Mouse (Mus musculus): ENCODE results near the gene Trnt1.

The Trnt1 gene

DNA sequence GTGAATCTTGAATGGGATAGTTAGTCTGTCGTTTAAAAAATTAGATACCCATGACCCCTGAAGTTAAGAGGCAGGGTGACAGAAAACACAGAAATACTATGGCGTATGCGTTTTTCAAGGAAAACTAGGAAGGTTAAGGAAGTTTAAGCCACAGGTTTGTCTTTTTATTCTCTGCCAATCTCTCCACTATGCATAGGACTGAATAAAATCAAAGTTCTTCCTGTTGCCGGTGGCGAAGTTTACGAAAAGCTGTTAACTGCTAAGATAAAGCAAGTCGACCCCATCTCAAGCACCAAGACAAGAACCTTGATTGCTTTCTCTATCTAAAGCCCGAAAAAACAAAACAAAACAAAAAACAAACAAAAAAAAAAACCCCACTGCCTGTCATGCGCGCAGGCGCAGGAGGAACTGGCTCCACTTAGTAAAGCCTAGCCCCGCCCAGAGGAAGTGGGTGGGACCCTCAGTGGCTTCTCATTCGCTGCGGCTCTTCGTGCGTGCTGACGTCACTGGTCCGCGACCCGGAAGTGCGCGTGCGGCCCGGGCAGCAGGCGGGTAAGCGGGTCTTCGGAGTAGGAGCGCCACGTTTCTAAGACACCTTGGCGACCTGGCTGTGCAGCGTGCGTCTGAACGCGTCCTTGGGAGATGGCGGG is at the start of gene Trnt1:
TSS of gene Trnt1 (plus strand) at position 481 of the 650 bp plus-strand sequence.
- Histone ChIP-seq H3K36me3 (ENCODE audit: insufficient read depth, low read length) (peaks cover 33% of the 10 kb centered on the region), H3K4me3 (replicated peaks; ENCODE audit: low read length) (peak within 1 kb of the TSS; percentile 88), H3K4me1 (replicated peaks; ENCODE audit: low read depth, low read length) (peaks cover 15% of the 10 kb centered on the region), H3K9me3 (ENCODE audit: low read length) (no peaks in the 10 kb centered on the region), H3K27me3 (ENCODE audit: insufficient read depth, low read length) (no peaks in the 10 kb centered on the region)
- TF ChIP-seq NANOG (IDR thresholded peaks at IDR 0.05; ENCODE audit: borderline replicate concordance, low read length) (no peak), POU5F1 (IDR thresholded peaks at IDR 0.05; ENCODE audit: borderline replicate concordance, low read length) (no peak), CTCF (conservative IDR thresholded peaks at IDR 0.05; ENCODE audit: low read length) (no peak)

DNA sequence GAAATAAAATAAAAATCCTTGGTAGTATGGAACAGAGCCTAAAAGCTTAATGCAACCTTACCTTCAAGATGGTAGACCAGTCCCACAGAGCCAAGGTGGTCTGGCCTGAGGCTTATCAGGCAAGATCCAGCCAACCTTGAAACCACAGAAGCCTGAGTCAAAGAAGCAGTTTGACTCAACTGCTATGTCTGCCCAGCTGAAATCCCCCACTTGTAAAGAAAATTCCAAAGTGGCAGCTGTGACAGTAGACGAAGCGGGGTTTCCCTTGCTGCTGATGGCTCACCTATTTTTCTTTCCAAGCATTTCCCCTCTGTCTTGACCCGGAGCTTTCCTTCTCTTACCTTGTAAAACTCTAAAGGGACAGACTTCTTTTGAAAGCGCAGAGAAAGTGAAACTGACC is 43.3 kb upstream of the Trnt1 start:
- TF ChIP-seq NANOG (IDR thresholded peaks at IDR 0.05; ENCODE audit: borderline replicate concordance, low read length) (no peak), CTCF (conservative IDR thresholded peaks at IDR 0.05; ENCODE audit: low read length) (no peak), POU5F1 (IDR thresholded peaks at IDR 0.05; ENCODE audit: borderline replicate concordance, low read length) (no peak)

DNA sequence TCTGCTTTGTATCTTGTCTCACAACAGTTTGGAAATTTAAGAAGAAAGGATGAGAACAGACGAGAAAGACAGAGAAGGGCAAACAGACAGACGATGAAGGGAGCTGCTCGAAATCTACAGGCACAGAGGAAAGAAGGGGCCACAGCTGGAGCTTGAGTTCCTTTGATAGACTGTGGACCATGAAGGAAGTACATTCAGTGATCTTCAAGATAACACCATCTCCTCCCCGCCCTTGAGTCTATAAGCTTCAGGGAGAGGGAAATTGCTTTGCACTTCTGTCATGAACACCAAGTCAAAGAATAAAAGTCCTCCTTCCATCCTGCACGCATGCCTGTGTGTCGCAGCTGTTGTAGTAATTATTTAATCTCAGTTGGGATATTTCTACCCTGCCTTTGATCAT is 42.8 kb upstream of the Trnt1 start:
- H3K27me3 ChIP-seq (ENCODE audit: insufficient read depth, low read length), result no peaks in the 10 kb centered on the region

More for the DNA sequence above, 43.3 kb upstream of the Trnt1 start:
- no peaks in the 10 kb centered on the region for H3K4me1 ChIP-seq (replicated peaks; ENCODE audit: low read depth, low read length)
- H3K4me3 ChIP-seq (replicated peaks; ENCODE audit: low read length), result no peak overlapping the region
- no peaks in the 10 kb centered on the region for H3K36me3 ChIP-seq (ENCODE audit: insufficient read depth, low read length)
- no peaks in the 10 kb centered on the region for H3K9me3 ChIP-seq (ENCODE audit: low read length)
- H3K27me3 ChIP-seq (ENCODE audit: insufficient read depth, low read length), result no peaks in the 10 kb centered on the region

DNA sequence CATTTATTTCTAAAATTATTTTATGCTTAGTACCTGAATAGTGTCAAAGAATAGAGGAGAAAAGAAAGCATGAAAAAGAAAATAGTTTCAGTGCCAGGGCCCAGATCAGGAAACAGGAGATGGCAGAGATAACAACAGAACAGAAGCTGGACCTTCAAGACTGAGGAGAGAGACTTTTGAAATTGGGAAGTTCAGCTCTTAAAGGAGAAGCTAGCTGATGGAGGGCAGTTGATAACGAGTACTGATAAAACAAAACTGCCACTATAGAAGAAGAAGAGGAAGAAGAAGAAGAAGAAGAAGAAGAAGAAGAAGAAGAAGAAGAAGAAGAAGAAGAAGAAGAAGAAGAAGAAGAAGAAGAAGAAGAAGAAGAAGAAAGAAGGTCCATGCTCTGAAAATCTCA is 41.2 kb upstream of the Trnt1 start:
- H3K36me3 ChIP-seq (ENCODE audit: insufficient read depth, low read length), result no peaks in the 10 kb centered on the region
- no peak overlapping the region for H3K4me3 ChIP-seq (replicated peaks; ENCODE audit: low read length)
- no peaks in the 10 kb centered on the region for H3K27me3 ChIP-seq (ENCODE audit: insufficient read depth, low read length)
- H3K9me3 ChIP-seq (ENCODE audit: low read length), result no peaks in the 10 kb centered on the region
- TF ChIP-seq POU5F1 (IDR thresholded peaks at IDR 0.05; ENCODE audit: borderline replicate concordance, low read length) (no peak), CTCF (conservative IDR thresholded peaks at IDR 0.05; ENCODE audit: low read length) (no peak)
- H3K4me1 ChIP-seq (replicated peaks; ENCODE audit: low read depth, low read length), result no peaks in the 10 kb centered on the region

More for the DNA sequence above, 42.8 kb upstream of the Trnt1 start:
- Histone ChIP-seq H3K9me3 (ENCODE audit: low read length) (no peaks in the 10 kb centered on the region), H3K4me1 (replicated peaks; ENCODE audit: low read depth, low read length) (no peaks in the 10 kb centered on the region), H3K36me3 (ENCODE audit: insufficient read depth, low read length) (no peaks in the 10 kb centered on the region), H3K4me3 (replicated peaks; ENCODE audit: low read length) (no peak overlapping the region)
- TF ChIP-seq CTCF (conservative IDR thresholded peaks at IDR 0.05; ENCODE audit: low read length) (no peak), POU5F1 (IDR thresholded peaks at IDR 0.05; ENCODE audit: borderline replicate concordance, low read length) (no peak), NANOG (IDR thresholded peaks at IDR 0.05; ENCODE audit: borderline replicate concordance, low read length) (no peak)

DNA sequence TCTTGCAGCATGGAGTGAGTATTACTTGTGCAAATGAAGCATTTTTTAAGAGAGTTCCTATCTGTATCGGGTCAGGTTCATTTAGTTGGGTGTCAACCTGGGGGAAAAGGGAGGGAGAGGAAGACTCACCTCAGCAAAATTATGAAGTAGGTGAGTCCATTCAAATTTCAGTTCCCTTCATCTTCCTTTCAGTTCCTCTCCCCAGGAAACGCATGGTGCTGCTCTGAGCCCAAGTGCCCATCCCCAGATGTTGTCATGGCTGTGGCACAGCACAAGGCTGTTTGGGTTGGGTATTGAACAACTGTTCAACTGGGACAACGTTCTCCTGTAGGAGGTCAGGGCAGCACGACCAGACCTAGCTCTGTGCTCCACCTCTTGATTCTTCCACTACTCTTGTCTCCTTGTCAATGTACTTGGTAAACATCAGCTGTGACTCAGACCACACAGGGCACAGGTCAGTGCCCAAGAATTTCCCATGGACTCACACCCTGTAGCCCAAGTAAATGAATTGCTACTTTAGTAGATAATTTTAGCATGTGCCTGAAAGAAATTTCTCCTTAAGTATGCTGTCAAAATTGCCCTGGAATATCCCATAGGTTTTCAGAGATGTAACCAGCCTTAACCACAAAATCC is 39.1 kb upstream of the Trnt1 start:
- H3K9me3 ChIP-seq (ENCODE audit: low read length), result no peaks in the 10 kb centered on the region
- H3K27me3 ChIP-seq (ENCODE audit: insufficient read depth, low read length), result no peaks in the 10 kb centered on the region
- H3K4me3 ChIP-seq (replicated peaks; ENCODE audit: low read length), result no peak overlapping the region
- H3K36me3 ChIP-seq (ENCODE audit: insufficient read depth, low read length), result no peaks in the 10 kb centered on the region
- TF ChIP-seq POU5F1 (IDR thresholded peaks at IDR 0.05; ENCODE audit: borderline replicate concordance, low read length), result no peak
- no peak for TF ChIP-seq NANOG (IDR thresholded peaks at IDR 0.05; ENCODE audit: borderline replicate concordance, low read length)
- TF ChIP-seq CTCF (conservative IDR thresholded peaks at IDR 0.05; ENCODE audit: low read length), result no peak
- no peaks in the 10 kb centered on the region for H3K4me1 ChIP-seq (replicated peaks; ENCODE audit: low read depth, low read length)

DNA sequence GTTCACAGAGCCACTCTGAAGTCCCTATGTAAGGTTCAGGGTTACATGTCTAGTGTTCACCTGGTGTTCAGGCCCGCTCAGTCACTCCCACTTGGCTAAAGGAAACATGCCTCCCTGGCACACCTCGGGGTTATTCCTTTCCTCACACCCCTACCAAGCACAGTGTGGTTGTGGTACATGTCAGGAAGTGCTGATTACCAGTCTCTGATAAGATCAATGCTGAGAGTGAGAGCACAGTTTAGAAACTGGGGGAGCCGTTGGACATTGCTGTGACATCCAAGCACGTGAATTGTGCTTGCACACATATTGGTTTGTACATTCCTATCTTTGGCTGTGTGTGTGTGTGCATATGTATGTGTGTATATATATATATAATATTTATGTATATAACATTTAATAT is 36.4 kb upstream of the Trnt1 start:
- no peak overlapping the region for H3K4me3 ChIP-seq (replicated peaks; ENCODE audit: low read length)
- H3K4me1 ChIP-seq (replicated peaks; ENCODE audit: low read depth, low read length), result no peaks in the 10 kb centered on the region
- no peaks in the 10 kb centered on the region for H3K27me3 ChIP-seq (ENCODE audit: insufficient read depth, low read length)
- no peaks in the 10 kb centered on the region for H3K36me3 ChIP-seq (ENCODE audit: insufficient read depth, low read length)
- H3K9me3 ChIP-seq (ENCODE audit: low read length), result no peaks in the 10 kb centered on the region
- no peak for TF ChIP-seq NANOG (IDR thresholded peaks at IDR 0.05; ENCODE audit: borderline replicate concordance, low read length)
- no peak for TF ChIP-seq CTCF (conservative IDR thresholded peaks at IDR 0.05; ENCODE audit: low read length)

DNA sequence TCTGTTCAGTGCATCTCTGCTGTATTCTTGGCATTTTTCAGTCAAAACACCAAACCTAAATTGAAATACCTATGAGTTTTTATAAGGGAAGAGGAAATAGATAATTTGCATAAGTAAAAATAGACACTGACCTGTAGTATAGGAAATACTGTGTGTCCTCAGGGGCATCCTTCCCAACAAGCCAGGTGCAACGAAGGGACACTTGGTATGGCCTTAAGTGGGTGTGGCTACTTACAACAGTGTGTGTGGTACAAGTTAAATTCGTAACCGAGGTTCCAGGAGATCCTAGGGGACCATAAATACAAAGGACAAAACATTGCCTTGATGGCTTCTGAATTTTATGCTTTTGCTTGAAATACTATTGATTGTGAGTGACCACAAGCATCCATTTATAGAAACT is 30.7 kb upstream of the Trnt1 start:
- TF ChIP-seq POU5F1 (IDR thresholded peaks at IDR 0.05; ENCODE audit: borderline replicate concordance, low read length) (no peak), CTCF (conservative IDR thresholded peaks at IDR 0.05; ENCODE audit: low read length) (no peak), NANOG (IDR thresholded peaks at IDR 0.05; ENCODE audit: borderline replicate concordance, low read length) (no peak)
- no peaks in the 10 kb centered on the region for H3K36me3 ChIP-seq (ENCODE audit: insufficient read depth, low read length)
- no peak overlapping the region for H3K4me3 ChIP-seq (replicated peaks; ENCODE audit: low read length)
- no peaks in the 10 kb centered on the region for H3K9me3 ChIP-seq (ENCODE audit: low read length)
- no peaks in the 10 kb centered on the region for H3K4me1 ChIP-seq (replicated peaks; ENCODE audit: low read depth, low read length)
- no peaks in the 10 kb centered on the region for H3K27me3 ChIP-seq (ENCODE audit: insufficient read depth, low read length)

DNA sequence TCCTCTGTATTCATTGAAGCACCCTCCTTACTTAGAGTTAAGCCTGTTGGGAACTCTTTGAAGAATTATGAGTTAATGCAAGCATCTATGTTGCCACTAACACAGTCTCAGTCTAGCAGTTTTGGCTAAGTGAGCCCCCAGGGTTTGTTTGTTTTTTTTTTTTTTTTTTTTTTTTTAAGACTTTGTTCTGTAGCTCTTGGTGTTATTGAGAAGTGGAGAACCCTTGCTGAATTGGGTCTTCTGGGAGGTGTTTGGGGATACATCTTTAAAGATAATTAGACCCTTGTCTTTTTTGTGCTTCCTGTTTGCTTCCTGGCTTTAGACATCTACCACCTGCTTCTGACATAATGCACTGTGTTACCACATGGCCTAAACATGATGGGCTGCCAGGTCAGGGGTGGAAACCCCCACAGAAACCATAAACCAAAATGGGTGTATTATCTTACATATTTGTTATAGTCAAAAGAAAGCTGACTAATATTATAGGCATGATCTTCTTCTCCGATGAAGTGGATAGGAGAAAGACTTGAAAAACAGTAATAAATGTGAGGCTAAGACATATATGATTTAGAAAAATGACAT is 28.6 kb upstream of the Trnt1 start:
- no peaks in the 10 kb centered on the region for H3K36me3 ChIP-seq (ENCODE audit: insufficient read depth, low read length)
- no peaks in the 10 kb centered on the region for H3K27me3 ChIP-seq (ENCODE audit: insufficient read depth, low read length)
- no peaks in the 10 kb centered on the region for H3K9me3 ChIP-seq (ENCODE audit: low read length)
- H3K4me1 ChIP-seq (replicated peaks; ENCODE audit: low read depth, low read length), result no peaks in the 10 kb centered on the region
- H3K4me3 ChIP-seq (replicated peaks; ENCODE audit: low read length), result no peak overlapping the region
- TF ChIP-seq POU5F1 (IDR thresholded peaks at IDR 0.05; ENCODE audit: borderline replicate concordance, low read length), result no peak
- TF ChIP-seq NANOG (IDR thresholded peaks at IDR 0.05; ENCODE audit: borderline replicate concordance, low read length), result no peak
- TF ChIP-seq CTCF (conservative IDR thresholded peaks at IDR 0.05; ENCODE audit: low read length), result no peak

Measured in E14TG2a.4 (cell line).